Mouse (Mus musculus) gastrocnemius, adult 2 months (tissue): ENCODE data around the gene Agrp. TPM values are rescaled to one million over a fixed set of nuclear protein-coding genes. Genes with fewer than 3 reads are reported as not detected.

ENCODE experiments used
- DNase-seq: peaks from one replicate; pipeline ENCODE4 v3.0.0; 2022
- H3K27ac ChIP-seq: fragments of 200-600 bp; 2 replicates; pipeline ENCODE4 v1.8.1; 2022; ENCODE audit warnings: mild to moderate bottlenecking
- H3K4me3 ChIP-seq: fragments of 200-600 bp; 2 replicates; pipeline ENCODE4 v1.8.1; 2022; ENCODE audit warnings: mild to moderate bottlenecking, moderate library complexity
- CTCF ChIP-seq: fragments of 200-600 bp; IDR thresholded peaks from 2 replicates; pipeline ENCODE4 v1.8.1; 2022; ENCODE audit warnings: antibody characterized with exemption, mild to moderate bottlenecking, moderate library complexity
- intact Hi-C: fragments of 180-260 bp; cut with DNase I; formaldehyde crosslinking; loops from one replicate; pipeline ENCODE4 v1.15.1; 2025
- microRNA-seq: library from miRNA; unstranded; fragments of <30 nt; microRNA quantifications from one replicate; pipeline ENCODE4 v1.2.0, GENCODE M21; 2021
- total RNA-seq, 2 experiments: library from RNA; stranded (reverse); gene quantifications; 2 replicates each; pipeline ENCODE4 v1.2.3; 2021

Gene Agrp
- total RNA-seq, 2 experiments from 2014 or later = 0.75 TPM; not detected in 1

- DNase-seq = peak; percentile 83
- H3K27ac ChIP-seq = peak within 1 kb of the TSS; percentile 59
- intact Hi-C loops = loop anchor here (2.0 to 5.0 kb wide), 2 partner anchors 14 to 36 kb away; no protein-coding TSS in a partner anchor
- peak within 1 kb of the TSS; percentile 74 for H3K4me3 ChIP-seq
- TF ChIP-seq CTCF = peak; percentile 17; the same call in 1 of the 2 replicates
Measured at GRCm38 (mm10) chr8:105518436-105519313, 118.5 kb downstream of the Agrp start, which contains the start of gene Hsd11b2. Gene Hsd11b2 (plus strand): TSS chr8:105518755.

GRCm38 (mm10) chr8:105517346-105517745, 119.8 kb downstream of the Agrp start:
- intact Hi-C loops = loop anchor here (5.0 kb wide), 1 partner anchor 35 kb away; no protein-coding TSS in a partner anchor
- Histone ChIP-seq H3K4me3 (no peak overlapping the region), H3K27ac (no peak overlapping the region)
- no peak for TF ChIP-seq CTCF
- DNase-seq = no peak

Small RNAs within 50 kb of the gene (microRNA-seq; reads per million reads assigned to microRNA genes)
- not detected for gene Mir1966

Other genes with a start within 250 kb of the Agrp start
- under 1 TPM in 1 of 2 experiments, not detected in 1; 0.23 TPM for gene Kctd19, start 223.9 kb downstream of the Agrp start, total RNA-seq
- gene Lrrc36, start 223.8 kb downstream of the Agrp start, total RNA-seq = under 1 TPM; 0.64 to 0.73 TPM
- gene Tppp3, start 165.9 kb downstream of the Agrp start, total RNA-seq = 10 to 100 TPM; 52.8 to 53.4 TPM
- gene Zdhhc1, start 140.5 kb downstream of the Agrp start, total RNA-seq = 10 to 100 TPM in 1 of 2 experiments, 1 to 10 TPM in 1; 9.6 to 11.2 TPM
- gene Hsd11b2, start 118.6 kb downstream of the Agrp start, total RNA-seq = not detected
- 10 to 100 TPM; 40.3 to 41.6 TPM for gene Atp6v0d1, start 71.3 kb downstream of the Agrp start, total RNA-seq
- gene Ripor1, start 32.1 kb downstream of the Agrp start, total RNA-seq = 10 to 100 TPM; 15.7 to 20.6 TPM
- gene Ctcf, start 825 bp downstream of the Agrp start, total RNA-seq = 10 to 100 TPM; 33.2 to 42.6 TPM
- under 1 TPM in 1 of 2 experiments, not detected in 1; 0.17 TPM for gene Carmil2, start 48.9 kb upstream of the Agrp start, total RNA-seq
- gene Acd, start 63.7 kb upstream of the Agrp start, total RNA-seq = 1 to 10 TPM; 4.2 to 5.3 TPM
- 1 to 10 TPM; 5.0 to 6.0 TPM for gene Pard6a, start 63.8 kb upstream of the Agrp start, total RNA-seq
- gene 4933405L10Rik, start 70.3 kb upstream of the Agrp start, total RNA-seq = not detected
- gene Enkd1, start 70.8 kb upstream of the Agrp start, total RNA-seq = under 1 TPM; 0.47 to 0.69 TPM
- 1 to 10 TPM; 7.2 to 7.4 TPM for gene Gfod2, start 121.3 kb upstream of the Agrp start, total RNA-seq
- gene Ranbp10, start 190.0 kb upstream of the Agrp start, total RNA-seq = 10 to 100 TPM; 23.0 to 24.3 TPM
- not detected for gene Tsnaxip1, start 190.3 kb upstream of the Agrp start, total RNA-seq
- 1 to 10 TPM; 1.0 to 1.8 TPM for gene Cenpt, start 215.9 kb upstream of the Agrp start, total RNA-seq
- gene Thap11, start 217.7 kb upstream of the Agrp start, total RNA-seq = 10 to 100 TPM; 21.9 to 25.0 TPM
- 10 to 100 TPM; 39.2 to 43.4 TPM for gene Nutf2, start 223.2 kb upstream of the Agrp start, total RNA-seq
- 10 to 100 TPM; 19.7 TPM for gene Edc4, start 243.5 kb upstream of the Agrp start, total RNA-seq